Mouse (Mus musculus) myocyte (in vitro differentiated cells): ENCODE results near the gene Ankrd33.

Experiments
- MYOD1 ChIP-seq, 3 experiments: IDR thresholded peaks; one replicate each; pipeline ENCODE4 v1.6.1; 2011; ENCODE audit warnings: control low read depth in 2 of 3, low read depth in 2 of 3, mild to moderate bottlenecking in 2 of 3, moderate library complexity in 1 of 3; ENCODE audit not compliant: insufficient read length in 2 of 3, control insufficient read depth in 1 of 3
- MYOG ChIP-seq, 3 experiments: IDR thresholded peaks; one replicate each; pipeline ENCODE4 v1.6.1; 2011; ENCODE audit warnings: control low read depth in 2 of 3, low read depth in 2 of 3, mild to moderate bottlenecking in 2 of 3; ENCODE audit not compliant: insufficient read length in 2 of 3, control insufficient read depth in 1 of 3, insufficient read depth in 1 of 3
- POLR2A ChIP-seq: IDR thresholded peaks from one replicate; pipeline ENCODE4 v1.6.1; 2011; ENCODE audit warnings: low read depth, mild to moderate bottlenecking, control low read depth, moderate library complexity; ENCODE audit not compliant: insufficient read length
- TCF3 ChIP-seq: IDR thresholded peaks from one replicate; pipeline ENCODE4 v1.6.1; 2011; ENCODE audit warnings: low read depth, control low read depth; ENCODE audit not compliant: insufficient read length
- USF1 ChIP-seq: IDR thresholded peaks from one replicate; pipeline ENCODE4 v1.6.1; 2011; ENCODE audit warnings: low read depth, mild to moderate bottlenecking, control low read depth, moderate library complexity

- no peak for TF ChIP-seq MYOG (IDR thresholded peaks at IDR 0.05; ENCODE audit: control insufficient read depth in 1 of 3, insufficient read depth in 1 of 3, insufficient read length in 2 of 3, low read depth in 2 of 3)
- TF ChIP-seq POLR2A = no peak
- TF ChIP-seq MYOD1 (IDR thresholded peaks at IDR 0.05; ENCODE audit: control insufficient read depth in 1 of 3, insufficient read length in 2 of 3, low read depth in 2 of 3) = no peak
- no peak for TF ChIP-seq USF1
- no peak for TF ChIP-seq TCF3
Measured at GRCm38 (mm10) chr15:101167553-101167952, 52.0 kb downstream of the Ankrd33 start.
